Mouse (Mus musculus): ENCODE results near the gene Xlr5a.
"Not testable (repeated sequence)": the region's sequence is repeated elsewhere in the genome, so short reads cannot be mapped to it uniquely, and the experiment has no call there.

Xlr5a gene

GRCm38 (mm10) chrX:73292876-73293275, at the start of gene Xlr5a, which contains the start of gene Xlr5c:
Xlr5a (minus strand) TSS chrX:73292976.
Xlr5c (minus strand) TSS chrX:73292976.
- not testable (repeated sequence) for DNase-seq

- DNase-seq = peak; percentile 73
Measured at GRCm38 (mm10) chrX:73342483-73342895, 49.7 kb upstream of the Xlr5a start, which contains the start of gene Zfp275. Zfp275 (plus strand) TSS chrX:73342621.

- DNase-seq = no peak
Measured at GRCm38 (mm10) chrX:73342068-73342467, 49.3 kb upstream of the Xlr5a start.

DNA sequence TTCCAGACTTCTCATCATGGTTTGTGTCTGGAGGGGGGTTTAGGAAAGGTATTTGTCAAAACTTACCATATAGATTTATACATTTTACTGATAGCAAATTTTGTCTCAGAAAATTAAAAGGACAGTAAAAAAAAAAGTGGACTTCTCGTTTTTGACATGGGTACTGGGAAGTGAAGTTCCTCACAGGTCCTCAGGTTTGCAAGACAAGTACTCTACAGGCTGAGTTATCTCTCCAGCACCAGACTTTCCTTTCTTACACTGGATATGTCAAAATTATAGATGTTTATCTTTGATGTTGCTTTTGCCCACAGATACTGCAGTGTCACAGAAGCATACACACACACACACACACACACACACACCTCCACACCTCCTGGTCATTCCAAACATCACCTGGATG, 48.7 kb upstream of the Xlr5a start:
- DNase-seq = no peak

- no peak for DNase-seq
Measured at GRCm38 (mm10) chrX:73336740-73337139, 44.0 kb upstream of the Xlr5a start, which contains the start of gene Gm45015. Gm45015 (minus strand) TSS chrX:73336840.

DNA sequence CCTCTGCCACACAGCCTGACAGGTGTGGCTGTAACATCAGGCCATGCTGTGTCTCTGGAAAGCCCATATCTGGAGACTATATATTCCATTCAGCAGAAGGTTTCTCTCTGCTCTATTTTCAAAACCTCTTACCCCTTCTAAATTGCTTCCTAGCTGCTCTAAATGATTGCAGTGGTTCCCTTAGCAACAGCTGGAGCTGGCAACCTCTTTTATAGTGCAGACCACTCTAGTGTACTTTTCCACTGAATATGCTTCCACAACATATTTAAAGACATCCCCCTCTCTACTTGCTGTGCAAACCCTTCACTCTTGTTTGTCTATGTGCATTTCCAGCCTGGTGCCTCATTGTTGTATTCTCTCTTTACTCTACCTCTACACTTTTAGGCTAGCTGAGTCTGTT, 40.8 kb upstream of the Xlr5a start:
- DNase-seq = no peak

DNA sequence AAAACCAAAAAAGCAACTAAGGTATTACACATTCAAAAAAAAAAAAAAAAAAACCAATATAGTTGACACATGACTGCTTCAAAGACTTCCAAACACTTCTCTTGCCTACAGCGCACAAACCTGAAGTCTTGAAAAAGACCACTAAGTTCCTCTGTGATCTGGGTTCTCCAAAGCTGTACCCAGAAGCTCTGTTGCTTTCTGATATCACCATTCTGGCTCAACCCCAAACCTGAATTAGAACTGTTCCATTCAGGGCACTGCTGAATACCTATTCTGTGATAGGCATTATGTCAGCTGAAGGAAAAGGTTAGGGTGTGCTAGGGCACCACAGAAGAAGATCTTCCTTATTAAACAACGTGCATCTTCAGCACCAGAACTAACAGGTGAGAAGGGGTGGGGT, 34.4 kb upstream of the Xlr5a start:
- DNase-seq = no peak

GRCm38 (mm10) chrX:73321029-73321428, 28.3 kb upstream of the Xlr5a start:
- no peak for DNase-seq

DNA sequence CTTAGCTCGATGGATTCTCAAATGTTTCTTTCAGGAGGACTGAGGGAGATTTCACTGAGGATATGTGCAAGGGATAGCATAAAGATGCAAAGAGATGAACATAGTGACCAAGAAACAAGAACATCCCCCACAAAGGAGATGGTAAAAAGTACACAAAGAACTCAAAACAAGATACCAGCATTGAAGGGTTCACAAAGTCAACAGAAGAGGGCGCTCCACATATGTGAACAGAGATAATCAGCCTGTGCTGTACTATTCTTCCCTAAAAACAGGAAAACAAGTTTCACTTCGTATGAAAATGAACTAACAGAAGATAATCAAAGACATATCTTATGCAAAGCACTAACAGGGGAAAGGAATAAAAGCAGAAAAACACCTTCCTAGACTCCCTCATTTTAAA, 19.7 kb upstream of the Xlr5a start:
- peak; percentile 5 for DNase-seq

GRCm38 (mm10) chrX:73295745-73296144, 3.0 kb upstream of the Xlr5a start:
- not testable (repeated sequence) for DNase-seq

DNA sequence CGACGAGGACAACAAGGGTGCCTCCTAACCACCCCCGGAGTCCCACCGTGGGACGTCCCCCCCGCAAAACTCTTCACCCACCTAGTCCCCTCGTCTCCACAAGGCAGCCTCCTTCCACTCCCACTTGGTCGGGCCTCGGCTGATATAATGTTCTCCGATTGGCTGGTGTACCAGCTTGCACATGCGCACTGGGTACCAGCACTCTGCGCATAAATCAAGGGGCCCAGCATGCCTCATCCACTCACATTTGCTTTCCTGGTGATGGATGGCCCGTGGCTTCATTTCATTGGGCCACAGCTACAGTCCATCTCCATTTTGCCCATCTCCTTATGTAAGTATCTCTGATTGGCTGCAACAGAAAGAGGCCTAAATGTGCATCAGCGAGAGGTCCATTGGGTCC, 27.5 kb downstream of the Xlr5a start, which contains the start of gene Xlr3c:
Xlr3c (minus strand) TSS at position 121 of the 400 bp plus-strand sequence.
- DNase-seq = not testable (repeated sequence)

DNA sequence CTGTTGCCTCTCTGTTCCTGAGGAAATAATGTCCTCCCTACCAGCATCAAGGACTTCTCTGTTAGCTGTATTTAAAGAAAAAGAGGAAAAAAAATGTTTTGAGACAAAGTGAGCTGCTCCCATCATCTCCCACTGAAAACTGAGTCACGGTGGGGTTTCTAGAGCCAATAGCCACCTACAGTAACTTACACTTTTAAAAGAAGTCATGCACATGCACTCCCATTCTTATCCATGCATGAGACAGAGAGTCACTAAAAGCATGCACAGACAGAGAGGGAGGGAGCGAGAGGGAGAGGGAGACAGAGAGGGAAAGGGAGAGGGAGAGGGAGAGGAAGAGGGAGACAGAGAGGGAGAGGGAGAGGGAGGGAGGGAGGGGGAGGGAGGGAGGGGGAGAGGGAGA, 30.3 kb downstream of the Xlr5a start:
- DNase-seq = not testable (repeated sequence)

GRCm38 (mm10) chrX:73242821-73243325, 49.9 kb downstream of the Xlr5a start, which contains the start of gene Xlr4c:
Xlr4c (minus strand) TSS chrX:73243130.
- DNase-seq = not testable (repeated sequence)

DNA sequence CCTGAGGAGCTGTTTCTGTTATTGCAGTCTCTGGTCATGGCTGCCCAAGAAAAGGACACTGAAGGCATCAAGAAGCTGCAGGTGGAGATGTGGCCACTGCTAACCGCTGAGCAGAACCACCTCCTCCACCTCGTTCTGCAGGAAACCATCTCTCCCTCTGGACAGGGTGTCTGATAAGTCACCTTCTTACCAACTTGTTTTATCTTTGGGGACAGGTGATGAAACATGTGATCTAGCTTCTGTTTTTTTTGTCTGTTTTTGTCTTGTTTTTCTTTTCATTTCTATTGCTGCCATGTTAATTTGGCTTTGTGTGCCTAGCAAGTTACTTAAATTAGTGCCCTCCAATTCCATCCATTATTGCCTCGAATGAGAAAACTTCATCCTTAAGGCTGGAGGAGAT, 63.5 kb downstream of the Xlr5a start:
- DNase-seq = no peak

- DNase-seq = peak; percentile 70
Measured at GRCm38 (mm10) chrX:73228606-73229214, 64.1 kb downstream of the Xlr5a start.

DNA sequence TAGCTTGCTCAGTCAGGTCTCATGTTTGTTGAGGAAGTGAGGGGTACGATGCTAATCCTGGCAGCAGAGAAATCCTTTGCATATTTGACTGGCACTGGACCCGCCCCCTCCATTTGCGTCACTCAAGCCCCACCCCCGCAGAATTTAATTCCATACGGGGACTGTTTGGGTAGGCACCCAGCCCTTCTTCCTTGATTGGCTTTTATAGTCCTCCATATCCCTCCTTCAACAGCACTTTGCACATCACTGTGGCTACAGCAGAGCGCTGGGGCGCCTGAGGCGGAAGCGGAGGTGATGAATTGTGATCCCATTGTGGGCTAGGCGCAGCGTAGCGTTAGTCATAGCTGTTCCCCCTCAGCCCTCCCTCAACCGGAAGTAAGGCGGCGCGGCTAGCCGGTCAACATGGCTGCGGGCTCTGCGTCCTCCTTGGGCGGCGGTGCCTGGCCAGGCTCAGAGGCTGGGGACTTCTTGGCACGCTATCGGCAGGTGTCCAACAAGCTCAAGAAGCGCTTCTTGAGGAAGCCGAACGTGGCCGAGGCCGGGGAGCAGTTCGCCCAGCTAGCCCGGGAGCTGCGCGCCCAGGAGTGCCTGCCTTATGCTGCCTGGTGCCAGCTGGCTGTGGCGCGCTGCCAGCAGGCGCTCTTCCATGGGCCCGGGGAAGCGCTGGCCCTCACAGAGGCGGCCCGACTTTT, 64.7 kb downstream of the Xlr5a start, which contains the start of gene F8a:
F8a (plus strand) TSS at position 378 of the 692 bp plus-strand sequence.
- peak; percentile 70 for DNase-seq

DNA sequence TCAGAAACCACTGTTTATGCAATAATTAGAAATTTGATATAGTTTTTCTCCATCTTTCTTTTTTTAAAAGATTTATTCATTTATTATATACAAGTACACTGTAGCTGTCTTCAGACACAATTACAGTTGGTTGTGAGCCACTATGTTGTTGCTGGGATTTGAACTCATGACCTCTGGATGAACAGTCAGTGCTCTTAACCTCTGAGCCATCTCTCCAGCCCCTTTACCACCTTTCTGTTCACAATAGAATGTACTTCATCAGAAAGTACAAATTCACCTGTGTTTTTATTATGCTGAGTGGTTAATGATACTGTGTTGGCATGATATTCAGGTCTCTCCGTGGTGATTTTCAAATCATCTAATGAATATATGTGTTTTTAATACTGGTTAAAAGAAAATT, 67.4 kb downstream of the Xlr5a start:
- DNase-seq = no peak

DNA sequence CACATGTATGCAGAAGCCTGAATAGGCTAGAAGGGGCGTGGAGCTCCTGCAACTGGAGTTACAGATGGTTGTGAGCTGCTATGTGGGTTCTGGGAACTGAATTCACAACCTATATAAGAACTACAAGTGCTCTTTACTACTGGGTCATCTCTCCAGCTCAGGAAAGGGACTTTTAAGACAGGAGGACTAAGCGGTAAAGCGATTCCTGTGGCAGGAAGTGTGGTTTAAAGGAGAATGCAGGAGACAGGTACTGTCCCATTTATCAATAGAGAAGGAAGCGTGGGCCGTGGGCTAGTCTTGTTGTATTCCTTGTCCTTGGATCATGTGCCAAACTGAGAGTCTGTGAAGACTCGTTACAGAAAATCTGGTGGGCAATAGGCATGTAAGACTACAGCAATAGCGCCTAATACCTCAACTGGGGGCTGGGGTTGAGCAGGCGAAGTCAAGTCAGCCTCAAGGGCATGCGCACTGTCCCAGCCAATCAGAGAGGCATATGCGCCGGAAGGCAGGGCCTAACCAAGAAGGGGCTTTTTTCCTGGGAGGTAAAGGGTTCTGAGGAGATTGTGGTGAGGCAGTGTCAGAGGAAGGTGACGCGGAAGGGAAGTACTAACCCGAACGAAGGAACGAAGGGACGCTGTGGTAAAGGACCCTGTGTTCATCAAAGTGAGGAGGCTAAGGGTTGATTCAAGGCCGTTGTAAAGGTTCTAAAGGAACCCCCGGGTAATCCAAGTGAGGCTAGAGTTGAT, 78.8 kb downstream of the Xlr5a start, which contains the start of gene Xlr4b:
Xlr4b (plus strand) TSS at position 515 of the 746 bp plus-strand sequence.
- DNase-seq = not testable (repeated sequence)

DNA sequence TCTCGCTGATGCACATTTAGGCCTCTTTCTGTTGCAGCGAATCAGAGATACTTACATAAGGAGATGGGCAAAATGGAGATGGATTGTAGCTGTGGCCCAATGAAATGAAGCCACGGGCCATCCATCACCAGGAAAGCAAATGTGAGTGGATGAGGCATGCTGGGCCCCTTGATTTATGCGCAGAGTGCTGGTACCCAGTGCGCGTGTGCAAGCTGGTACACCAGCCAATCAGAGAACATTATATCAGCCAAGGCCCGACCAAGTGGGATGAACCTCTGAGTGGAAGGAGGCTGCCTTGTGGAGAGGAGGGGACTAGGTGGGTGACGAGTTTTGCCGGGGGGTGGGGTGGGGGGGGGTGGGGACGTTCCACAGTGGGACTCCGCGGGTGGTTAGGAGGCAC, 100.8 kb downstream of the Xlr5a start, which contains the start of gene Xlr3b:
Xlr3b (plus strand) TSS at position 274 of the 400 bp plus-strand sequence.
- peak; percentile 5 for DNase-seq

DNA sequence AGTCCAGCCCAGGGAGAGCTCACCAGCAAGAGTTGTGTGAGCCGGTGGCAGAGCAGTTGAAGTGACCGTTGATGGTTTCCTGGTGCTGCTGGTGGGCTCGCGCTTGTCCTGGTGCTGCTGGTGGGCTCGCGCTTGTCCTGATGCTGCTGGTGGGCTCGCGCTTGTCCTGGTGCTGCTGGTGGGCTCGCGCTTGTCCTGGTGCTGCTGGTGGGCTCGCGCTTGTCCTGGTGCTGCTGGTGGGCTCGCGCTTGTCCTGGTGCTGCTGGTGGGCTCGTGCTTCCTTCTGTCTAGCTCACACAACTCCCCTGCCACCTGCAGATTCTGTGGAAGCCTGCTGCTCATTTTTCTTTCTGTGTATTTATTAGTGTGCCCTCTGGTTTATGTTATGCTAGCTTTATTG, 115.9 kb downstream of the Xlr5a start, which contains the start of gene Spin2d:
Spin2d (minus strand) TSS at position 101 of the 400 bp plus-strand sequence.
- DNase-seq = not testable (repeated sequence)

DNA sequence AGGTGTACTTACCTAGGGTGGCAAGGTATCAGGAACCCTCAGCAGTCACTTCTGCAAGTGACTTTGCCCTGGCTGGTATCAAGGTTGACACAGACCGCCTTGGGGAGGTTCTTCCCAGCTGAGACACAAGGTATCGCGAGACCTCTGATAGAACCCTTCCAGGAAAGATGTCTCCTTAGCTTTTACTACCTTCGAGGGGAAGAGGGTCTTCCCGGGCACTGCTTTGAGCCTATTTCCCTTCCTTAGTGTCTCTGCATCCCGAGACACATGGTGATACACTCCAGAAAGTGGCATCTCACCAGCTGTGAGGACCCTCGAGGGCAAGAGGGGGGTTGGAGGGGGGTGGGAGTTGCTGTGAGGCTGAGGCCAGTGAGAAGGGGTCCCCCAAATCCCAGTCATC, 143.4 kb downstream of the Xlr5a start, which contains the start of gene DXBay18:
DXBay18 (minus strand) TSS at position 101 of the 400 bp plus-strand sequence.
- DNase-seq = not testable (repeated sequence)

DNA sequence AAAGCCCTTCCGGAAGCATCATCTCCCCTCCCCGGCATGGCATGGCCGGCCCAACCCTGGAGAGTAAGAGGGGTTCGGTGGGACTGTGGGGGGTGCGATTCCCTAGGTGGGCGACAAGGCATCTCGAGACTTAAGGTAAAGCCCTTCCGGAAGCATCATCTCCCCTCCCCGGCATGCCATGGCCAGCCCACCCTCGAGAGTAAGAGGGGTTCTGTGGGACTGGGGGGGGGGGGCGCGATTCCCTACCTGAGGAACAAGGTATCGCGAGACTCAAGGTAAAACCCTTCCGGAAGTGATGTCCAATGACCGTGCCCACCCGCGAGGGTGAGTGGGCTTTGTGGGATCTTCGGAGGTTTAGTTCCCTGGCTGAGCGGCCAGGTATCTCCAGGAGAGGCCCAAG, 144.3 kb downstream of the Xlr5a start, which contains the start of gene Xlr5b:
Xlr5b (plus strand) TSS at position 301 of the 400 bp plus-strand sequence.
- not testable (repeated sequence) for DNase-seq

Data from right cerebral cortex, postnatal 25 days (tissue).